Mouse (Mus musculus) kidney, embryonic 16.5 days (tissue): ENCODE data around the gene Slc39a2. TPM values are rescaled to one million over a fixed set of nuclear protein-coding genes. Genes with fewer than 3 reads are reported as not detected.
"Not testable (repeated sequence)": the region's sequence is repeated elsewhere in the genome, so short reads cannot be mapped to it uniquely, and the experiment has no call there.

ENCODE experiments used
- ATAC-seq: fragments of 200-750 bp; cut with Nextera tagmentation; 2 replicates; pipeline ENCODE4 v1.8.0; 2017; ENCODE audit warnings: moderate TSS enrichment; ENCODE audit not compliant: low FRiP score, low TSS enrichment
- H3K27ac ChIP-seq: fragments of 300-500 bp; sonication (generic); 2 replicates; pipeline ENCODE4 v1.5.1; 2014; ENCODE audit warnings: low read length
- H3K27me3 ChIP-seq: fragments of 300-500 bp; sonication (generic); 2 replicates; pipeline ENCODE4 v1.6.1; 2014; ENCODE audit warnings: low read length, control low read depth, mixed read lengths; ENCODE audit not compliant: insufficient read depth
- H3K36me3 ChIP-seq: fragments of 300-500 bp; sonication (generic); 2 replicates; pipeline ENCODE4 v1.6.1; 2014; ENCODE audit warnings: low read length, control low read depth, mixed read lengths; ENCODE audit not compliant: insufficient read depth
- H3K4me1 ChIP-seq: fragments of 300-500 bp; sonication (generic); 2 replicates; pipeline ENCODE4 v1.6.1; 2014; ENCODE audit warnings: low read length, control low read depth, mixed read lengths; ENCODE audit not compliant: insufficient read depth
- H3K4me2 ChIP-seq: fragments of 300-500 bp; sonication (generic); replicated peaks from 2 replicates; pipeline ENCODE4 v1.6.1; 2014; ENCODE audit warnings: low read depth, low read length
- H3K4me3 ChIP-seq: fragments of 300-500 bp; sonication (generic); 2 replicates; pipeline ENCODE4 v1.5.1; 2014; ENCODE audit warnings: mild to moderate bottlenecking, low read length
- H3K9ac ChIP-seq: fragments of 300-500 bp; sonication (generic); replicated peaks from 2 replicates; pipeline ENCODE4 v1.6.1; 2014; ENCODE audit warnings: low read length
- H3K9me3 ChIP-seq: fragments of 300-500 bp; sonication (generic); 2 replicates; pipeline ENCODE4 v1.6.1; 2016; ENCODE audit warnings: low read length, control low read depth
- WGBS: fragments of 180-500 bp; shearing (Covaris S2); extraction: QIAGEN DNeasy Blood & Tissue Kit; methylation state at CpG from one replicate; pipeline ENCODE4 v1.1.7; 2014; 5-methylcytosine and 5-hydroxymethylcytosine counted together
- polyA plus RNA-seq: library from polyadenylated mRNA; unstranded; fragments of >200 nt; fragmentation: Nextera tagmentation; extraction: Ambion mirVana; gene quantifications from 2 replicates; pipeline ENCODE4 v1.2.1, GENCODE M21; 2015

The Slc39a2 gene
- polyA plus RNA-seq = 0.30 and 0.50 TPM in 2 replicates

GRCm38 (mm10) chr14:51892191-51892939, at the start of gene Slc39a2:
Slc39a2 (plus strand) TSS chr14:51892889.
- 81% methylated on average over 9 of the region's 9 CpGs for WGBS
- H3K9ac ChIP-seq = no peak within 1 kb of the TSS
- no peak within 1 kb of the TSS for H3K4me2 ChIP-seq
- no peaks in the 10 kb centered on the region for H3K4me1 ChIP-seq
- H3K36me3 ChIP-seq = peaks cover 48% of the 10 kb centered on the region
- no peak within 1 kb of the TSS for H3K27ac ChIP-seq
- no peaks in the 10 kb centered on the region for H3K27me3 ChIP-seq
- H3K4me3 ChIP-seq = no peak within 1 kb of the TSS
- no peaks in the 10 kb centered on the region for H3K9me3 ChIP-seq
- ATAC-seq = no peak

- Histone ChIP-seq H3K36me3 (no peaks in the 10 kb centered on the region), H3K9ac (no peak overlapping the region), H3K4me1 (no peaks in the 10 kb centered on the region), H3K27me3 (no peaks in the 10 kb centered on the region), H3K27ac (no peak overlapping the region), H3K4me3 (no peak overlapping the region), H3K4me2 (no peak overlapping the region), H3K9me3 (no peaks in the 10 kb centered on the region)
- ATAC-seq = no peak
These were observed 48.8 kb upstream of the Slc39a2 start for GRCm38 (mm10) chr14:51843882-51844281.

- no peak for ATAC-seq
- H3K4me1 ChIP-seq = no peaks in the 10 kb centered on the region
- no peak overlapping the region for H3K4me3 ChIP-seq
- H3K9ac ChIP-seq = no peak overlapping the region
- 61% methylated on average over 3 of the region's 3 CpGs for WGBS
- H3K9me3 ChIP-seq = no peaks in the 10 kb centered on the region
- H3K27ac ChIP-seq = no peak overlapping the region
- H3K27me3 ChIP-seq = no peaks in the 10 kb centered on the region
- no peaks in the 10 kb centered on the region for H3K36me3 ChIP-seq
- H3K4me2 ChIP-seq = no peak overlapping the region
These were observed 46.1 kb upstream of the Slc39a2 start for GRCm38 (mm10) chr14:51846566-51846965.

DNA sequence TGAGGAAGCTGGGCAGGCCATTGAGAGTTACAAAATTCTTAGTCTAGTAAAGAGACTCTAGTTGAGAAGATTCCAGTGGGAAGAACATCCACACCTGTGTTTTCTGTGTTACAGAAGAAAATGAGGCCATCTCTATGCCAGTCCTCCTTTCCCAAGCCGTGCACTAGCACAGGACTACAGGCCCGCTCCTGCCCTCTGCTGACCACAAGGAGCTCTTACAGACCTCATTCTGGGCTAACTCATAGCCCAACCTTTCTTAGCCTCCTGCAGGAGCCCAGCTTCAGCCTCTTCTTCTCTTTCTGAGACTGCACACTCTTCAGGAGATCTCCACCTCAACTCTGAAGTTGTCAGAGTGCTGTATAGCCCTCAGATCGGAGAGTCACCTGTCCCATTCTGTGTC, 41.7 kb upstream of the Slc39a2 start:
- not testable (repeated sequence) for H3K9ac ChIP-seq, H3K4me2 ChIP-seq, H3K4me1 ChIP-seq, ATAC-seq, H3K36me3 ChIP-seq, H3K27me3 ChIP-seq, H3K9me3 ChIP-seq, H3K27ac ChIP-seq, H3K4me3 ChIP-seq
- WGBS = 55% methylated on average over 3 of the region's 3 CpGs

DNA sequence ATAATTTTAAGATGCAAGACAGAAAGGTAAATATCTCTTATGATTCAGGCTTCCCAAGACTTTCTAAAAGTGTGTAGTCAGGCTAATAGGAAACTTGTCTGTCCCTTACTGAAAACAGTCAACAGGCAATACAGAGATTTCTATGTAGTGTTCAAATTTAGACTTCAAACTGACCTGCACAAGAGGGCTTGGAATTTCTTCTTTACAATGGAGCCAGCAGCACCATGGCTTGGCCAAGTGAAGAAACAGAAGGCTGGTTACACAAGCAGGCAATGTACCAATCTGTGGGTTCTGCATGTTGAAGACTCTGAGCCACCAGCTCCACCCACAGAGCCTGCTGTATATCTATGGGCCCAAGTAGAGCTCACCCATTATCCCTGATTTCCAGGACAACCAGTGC, 39.3 kb upstream of the Slc39a2 start, which contains the start of gene Ear6:
Ear6 (plus strand) TSS at position 301 of the 400 bp plus-strand sequence.
- no peak within 1 kb of the TSS for H3K27ac ChIP-seq
- ATAC-seq = no peak
- H3K36me3 ChIP-seq = no peaks in the 10 kb centered on the region
- no peak within 1 kb of the TSS for H3K4me2 ChIP-seq
- no peaks in the 10 kb centered on the region for H3K27me3 ChIP-seq
- H3K4me3 ChIP-seq = no peak within 1 kb of the TSS
- no peaks in the 10 kb centered on the region for H3K9me3 ChIP-seq
- no peak within 1 kb of the TSS for H3K9ac ChIP-seq
- H3K4me1 ChIP-seq = no peaks in the 10 kb centered on the region

- H3K36me3 ChIP-seq, H3K4me2 ChIP-seq, H3K9me3 ChIP-seq, H3K27ac ChIP-seq, H3K4me3 ChIP-seq, H3K27me3 ChIP-seq, ATAC-seq, H3K9ac ChIP-seq, H3K4me1 ChIP-seq: not testable (repeated sequence)
- 78% methylated on average over 7 of the region's 7 CpGs for WGBS
These were observed 37.4 kb upstream of the Slc39a2 start for GRCm38 (mm10) chr14:51855280-51855679.

- H3K9me3 ChIP-seq, H3K4me2 ChIP-seq, H3K36me3 ChIP-seq, H3K27me3 ChIP-seq, ATAC-seq, H3K9ac ChIP-seq, H3K4me3 ChIP-seq, H3K27ac ChIP-seq, H3K4me1 ChIP-seq: not testable (repeated sequence)
- WGBS = 42% methylated on average over 1 of the region's 1 CpGs
These were observed 29.1 kb upstream of the Slc39a2 start for GRCm38 (mm10) chr14:51863603-51864002.

DNA sequence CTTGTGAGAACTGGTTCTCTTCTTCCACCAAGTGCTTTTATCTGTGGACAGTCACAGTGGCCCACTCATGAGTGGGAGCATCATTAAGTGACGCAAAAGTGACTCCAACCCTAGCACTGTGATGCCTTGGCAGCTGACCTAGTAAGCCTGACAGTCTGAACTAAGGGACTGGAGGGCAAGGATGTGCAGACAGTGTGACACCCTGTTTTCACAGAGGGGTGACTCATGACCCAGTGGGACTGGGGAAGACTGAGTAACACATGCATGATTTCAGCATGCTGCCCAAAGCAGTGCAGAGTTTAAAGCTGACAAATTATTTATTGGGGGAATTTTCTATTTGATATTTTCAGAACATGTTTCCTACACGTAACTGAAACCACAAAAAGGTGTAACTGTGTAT, 21.9 kb upstream of the Slc39a2 start:
- Histone ChIP-seq H3K9me3 (no peaks in the 10 kb centered on the region), H3K36me3 (no peaks in the 10 kb centered on the region), H3K4me1 (no peaks in the 10 kb centered on the region), H3K27me3 (no peaks in the 10 kb centered on the region), H3K9ac (no peak overlapping the region), H3K4me3 (no peak overlapping the region), H3K4me2 (no peak overlapping the region), H3K27ac (no peak overlapping the region)
- ATAC-seq = no peak
- 69% methylated on average over 2 of the region's 2 CpGs for WGBS

DNA sequence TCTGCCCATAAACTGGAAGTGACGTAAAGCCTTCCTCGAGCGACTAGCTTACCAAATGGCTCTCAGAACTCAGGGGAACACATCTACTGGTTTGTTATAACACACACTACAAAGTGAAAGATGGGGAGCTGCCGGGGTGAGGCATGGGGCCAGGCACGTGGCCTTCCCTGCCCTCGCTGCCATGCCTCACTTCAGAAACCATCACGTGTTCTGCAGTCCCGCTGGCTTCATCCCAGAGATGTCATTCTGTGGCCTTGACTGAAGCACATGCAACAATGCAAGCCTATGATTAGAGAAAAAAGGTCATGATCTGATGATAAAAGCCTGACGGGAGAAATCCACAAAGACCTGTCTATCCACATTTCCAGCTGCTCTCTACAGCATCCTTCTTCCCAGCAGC, 20.9 kb upstream of the Slc39a2 start:
- Histone ChIP-seq H3K4me2 (no peak overlapping the region), H3K27ac (no peak overlapping the region), H3K9ac (no peak overlapping the region), H3K36me3 (no peaks in the 10 kb centered on the region), H3K4me1 (no peaks in the 10 kb centered on the region), H3K9me3 (no peaks in the 10 kb centered on the region), H3K4me3 (no peak overlapping the region), H3K27me3 (no peaks in the 10 kb centered on the region)
- 69% methylated on average over 9 of the region's 9 CpGs for WGBS
- ATAC-seq = no peak

- no peak for ATAC-seq
- 64% methylated on average over 3 of the region's 3 CpGs for WGBS
These were observed 15.2 kb upstream of the Slc39a2 start for GRCm38 (mm10) chr14:51877517-51877916.

More at GRCm38 (mm10) chr14:51877517-51877916, 15.2 kb upstream of the Slc39a2 start:
- no peak overlapping the region for H3K4me2 ChIP-seq
- H3K27me3 ChIP-seq = no peaks in the 10 kb centered on the region
- H3K27ac ChIP-seq = no peak overlapping the region
- no peaks in the 10 kb centered on the region for H3K36me3 ChIP-seq
- no peaks in the 10 kb centered on the region for H3K9me3 ChIP-seq
- no peak overlapping the region for H3K9ac ChIP-seq
- no peak overlapping the region for H3K4me3 ChIP-seq
- no peaks in the 10 kb centered on the region for H3K4me1 ChIP-seq
